Mouse (Mus musculus): ENCODE measurements around the gene Ostf1.

DNA sequence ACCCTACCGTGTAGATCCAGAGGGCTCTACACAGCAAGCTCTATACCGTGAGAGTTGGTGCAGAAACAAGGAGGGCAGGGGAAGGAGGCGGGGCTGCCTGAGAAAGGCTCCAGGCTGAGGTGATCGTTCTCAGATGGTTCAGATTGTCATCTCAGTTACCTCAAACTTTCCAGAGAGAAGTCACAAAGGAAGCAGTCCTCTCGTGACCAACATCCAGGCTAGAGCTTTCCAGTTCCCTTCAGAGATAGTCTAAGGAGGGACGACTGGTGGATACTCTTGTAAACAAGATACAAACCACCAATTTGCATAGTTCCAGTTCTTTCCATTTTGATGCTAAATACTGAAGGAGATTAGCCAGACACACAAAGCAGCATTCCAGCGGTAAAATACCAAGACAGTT, 23.7 kb downstream of the Ostf1 start:
- no peak for TF ChIP-seq CTCF (IDR thresholded peaks at IDR 0.05; ENCODE audit: low read depth, low read length)
- TF ChIP-seq POLR2A (IDR thresholded peaks at IDR 0.05; ENCODE audit: extremely low read depth, insufficient read depth, low read length) = no peak

Measured in liver, adult 2 months (tissue).